Mouse (Mus musculus) CH12.LX (cell line): ENCODE measurements at regions not wholly inside any gene's neighbourhood (a gene's known extent, or its start where the extent isn't known, plus 50 kb on each side); places are given as distances from the start of the nearest gene placed in this dataset.

Experiments
- DNase-seq: peaks from one replicate; pipeline ENCODE4 v3.0.0-alpha.2; 2013; ENCODE audit errors: extremely low read depth
- H3K27ac ChIP-seq: 2 replicates; pipeline ENCODE4 v1.5.1; 2012; ENCODE audit warnings: low read depth, mild to moderate bottlenecking, control low read depth, moderate library complexity; ENCODE audit not compliant: insufficient read depth
- H3K27me3 ChIP-seq: replicated peaks from 2 replicates; pipeline ENCODE3; 2012; ENCODE audit warnings: inconsistent platforms
- H3K36me3 ChIP-seq, 2 experiments: replicated peaks in 1 of 2; 2 replicates each; pipeline versions ENCODE3 to v1.6.1; 2012; ENCODE audit warnings: inconsistent platforms in 1 of 2, low read length in 1 of 2, mild to moderate bottlenecking in 1 of 2, mixed read lengths in 1 of 2, moderate library complexity in 1 of 2; ENCODE audit not compliant: control insufficient read depth in 1 of 2, insufficient read depth in 1 of 2
- H3K4me1 ChIP-seq, 2 experiments: 2 replicates each; pipeline ENCODE4 v1.6.1; 2012; ENCODE audit warnings: inconsistent platforms in 1 of 2, moderate library complexity in 1 of 2; ENCODE audit not compliant: insufficient read depth in 2 of 2, control insufficient read depth in 1 of 2
- H3K4me2 ChIP-seq: 2 replicates; pipeline ENCODE4 v1.6.1; 2012; ENCODE audit warnings: low read depth, mild to moderate bottlenecking, control low read depth; ENCODE audit not compliant: poor library complexity, insufficient read depth, severe bottlenecking
- H3K4me3 ChIP-seq, 3 experiments: fragments of 150-350 bp in 1 of 3; sonication (generic) in 1 of 3; replicated peaks in 1 of 3; 2 replicates each; pipeline versions ENCODE3 to v1.5.1; 2011 to 2012; ENCODE audit warnings: low read depth in 2 of 3, low read length in 2 of 3, mild to moderate bottlenecking in 2 of 3, moderate library complexity in 2 of 3, control low read depth in 1 of 3, improper control_type of control experiment in 1 of 3, inconsistent platforms in 1 of 3, mixed read lengths in 1 of 3; ENCODE audit not compliant: poor library complexity in 1 of 3
- H3K79me2 ChIP-seq: replicated peaks from 2 replicates; pipeline ENCODE4 v1.6.1; 2012; ENCODE audit warnings: mild to moderate bottlenecking, moderate library complexity; ENCODE audit not compliant: control insufficient read depth, poor library complexity, insufficient read depth, severe bottlenecking; ENCODE audit errors: extremely low read depth
- H3K9ac ChIP-seq: 2 replicates; pipeline ENCODE4 v1.6.1; 2012; ENCODE audit warnings: low read depth, mild to moderate bottlenecking, control low read depth, moderate library complexity; ENCODE audit not compliant: insufficient read depth
- H3K9me3 ChIP-seq: replicated peaks from 2 replicates; pipeline ENCODE3; 2012; ENCODE audit warnings: low read length, inconsistent platforms, mixed read lengths
- BHLHE40 ChIP-seq: IDR thresholded peaks from 2 replicates; pipeline ENCODE4 v1.6.1; 2011; ENCODE audit warnings: mild to moderate bottlenecking, low read depth, low read length, improper control_type of control experiment
- CTCF ChIP-seq, 2 experiments: IDR thresholded peaks in 1 of 2; conservative IDR thresholded peaks in 1 of 2; 2 replicates each; pipeline ENCODE4 v1.5.1; 2011 to 2012; ENCODE audit warnings: low read depth in 2 of 2, low read length in 2 of 2, improper control_type of control experiment in 1 of 2, inconsistent platforms in 1 of 2, mild to moderate bottlenecking in 1 of 2, moderate library complexity in 1 of 2
- E2F4 ChIP-seq: IDR thresholded peaks from 2 replicates; pipeline ENCODE4 v1.6.1; 2011; ENCODE audit warnings: low read depth, low read length, improper control_type of control experiment; ENCODE audit not compliant: insufficient replicate concordance
- ELF1 ChIP-seq: IDR thresholded peaks from 2 replicates; pipeline ENCODE4 v1.6.1; 2014; ENCODE audit warnings: low read depth, mild to moderate bottlenecking, inconsistent platforms, low read length, improper control_type of control experiment
- GABPA ChIP-seq: IDR thresholded peaks from 2 replicates; pipeline ENCODE4 v1.6.1; 2012; ENCODE audit warnings: low read depth, low read length, improper control_type of control experiment, inconsistent platforms; ENCODE audit not compliant: insufficient replicate concordance
- JUN ChIP-seq: IDR thresholded peaks from 2 replicates; pipeline ENCODE4 v1.6.1; 2011; ENCODE audit warnings: low read depth, mild to moderate bottlenecking, low read length, improper control_type of control experiment, moderate library complexity; ENCODE audit not compliant: insufficient read depth
- KAT2A ChIP-seq: IDR thresholded peaks from 2 replicates; pipeline ENCODE4 v1.6.1; 2012; ENCODE audit warnings: low read length, improper control_type of control experiment, inconsistent platforms; ENCODE audit not compliant: insufficient replicate concordance
- MAFK ChIP-seq: IDR thresholded peaks from 2 replicates; pipeline ENCODE4 v1.6.1; 2011; ENCODE audit warnings: low read length, improper control_type of control experiment; ENCODE audit not compliant: insufficient replicate concordance
- MEF2A ChIP-seq: IDR thresholded peaks from 2 replicates; pipeline ENCODE4 v1.6.1; 2014; ENCODE audit warnings: low read depth, mild to moderate bottlenecking, inconsistent platforms, low read length, improper control_type of control experiment, borderline replicate concordance
- MXI1 ChIP-seq: IDR thresholded peaks from 2 replicates; pipeline ENCODE4 v1.6.1; 2011; ENCODE audit warnings: mild to moderate bottlenecking, low read depth, low read length, improper control_type of control experiment
- NRF1 ChIP-seq: IDR thresholded peaks from 2 replicates; pipeline ENCODE4 v1.6.1; 2014; ENCODE audit warnings: low read depth, mild to moderate bottlenecking, inconsistent platforms, low read length, improper control_type of control experiment, moderate library complexity
- PAX5 ChIP-seq: IDR thresholded peaks from 2 replicates; pipeline ENCODE4 v1.6.1; 2012; ENCODE audit warnings: low read length, inconsistent platforms, mixed read lengths
- POLR2A ChIP-seq: IDR thresholded peaks from 2 replicates; pipeline ENCODE4 v1.6.1; 2011; ENCODE audit warnings: low read depth, mild to moderate bottlenecking, improper control_type of control experiment, low read length
- RCOR1 ChIP-seq: conservative IDR thresholded peaks from 2 replicates; pipeline ENCODE4 v1.6.1; 2012; ENCODE audit warnings: low read depth, mild to moderate bottlenecking, inconsistent platforms, low read length, improper control_type of control experiment
- TBP ChIP-seq: conservative IDR thresholded peaks from 2 replicates; pipeline ENCODE4 v1.6.1; 2011; ENCODE audit warnings: low read depth, low read length, improper control_type of control experiment
- TCF12 ChIP-seq: IDR thresholded peaks from 2 replicates; pipeline ENCODE4 v1.6.1; 2014; ENCODE audit warnings: low read depth, mild to moderate bottlenecking, inconsistent platforms, low read length, improper control_type of control experiment
- USF1 ChIP-seq: IDR thresholded peaks from 2 replicates; pipeline ENCODE4 v1.6.1; 2014; ENCODE audit warnings: low read depth, mild to moderate bottlenecking, inconsistent platforms, low read length, improper control_type of control experiment
- ZMIZ1 ChIP-seq: IDR thresholded peaks from 2 replicates; pipeline ENCODE4 v1.6.1; 2012; ENCODE audit warnings: low read depth, mild to moderate bottlenecking, inconsistent platforms, low read length, improper control_type of control experiment
- dilution Hi-C: fragments of 300-500 bp; cut with MboI; formaldehyde crosslinking; loops from 2 replicates; pipeline ENCODE4 v1.14.3; 2020; ENCODE audit warnings: low sequenced_read_pairs; ENCODE audit not compliant: extremely low pct_unique_long_range_greater_than_20kb, extremely low pct_ligation_motif_present
- in situ Hi-C: fragments of 300-500 bp; cut with MboI; formaldehyde crosslinking; loops from 3 replicates; pipeline ENCODE4 v1.14.3; 2019; ENCODE audit warnings: low sequenced_read_pairs, low pct_ligation_motif_present, low pct_unique_long_range_greater_than_20kb, mixed read lengths

GRCm38 (mm10) chr13:97452386-97453089 lies 211.6 kb downstream of the Enc1 start:
- peaks cover 29% of the 10 kb centered on the region for H3K9me3 ChIP-seq
- no peaks in the 10 kb centered on the region for H3K79me2 ChIP-seq
- DNase-seq = no peak
- H3K9ac ChIP-seq = no peak overlapping the region
- no peak overlapping the region for H3K27ac ChIP-seq
- H3K4me1 ChIP-seq = no peaks in the 10 kb centered on the region
- in situ Hi-C loops (no loop called here), dilution Hi-C loops (no loop called here)
- H3K4me2 ChIP-seq = no peak overlapping the region
- no peaks in the 10 kb centered on the region for H3K27me3 ChIP-seq
- no peaks in the 10 kb centered on the region for H3K36me3 ChIP-seq
- H3K4me3 ChIP-seq = no peak overlapping the region
- TF ChIP-seq PAX5 (no peak), MXI1 (no peak), CTCF (conservative IDR thresholded peaks at IDR 0.05 in 1 of 2, IDR thresholded peaks at IDR 0.05 in 1 of 2; ENCODE audit: low read depth in 2 of 2, low read length in 2 of 2) (no peak), ELF1 (no peak), USF1 (no peak), JUN (no peak), RCOR1 (no peak), E2F4 (no peak)

- TF ChIP-seq E2F4 (no peak), JUN (no peak), GABPA (no peak), MAFK (no peak), TCF12 (no peak), PAX5 (no peak), RCOR1 (no peak), NRF1 (no peak), BHLHE40 (no peak), KAT2A (no peak), ZMIZ1 (no peak), MEF2A (no peak), TBP (no peak), USF1 (no peak), POLR2A (no peak)
- TF ChIP-seq, all 38 proteins: peak for 0
- Histone ChIP-seq H3K79me2 (no peaks in the 10 kb centered on the region), H3K9ac (no peak overlapping the region), H3K36me3 (no peaks in the 10 kb centered on the region), H3K27me3 (no peaks in the 10 kb centered on the region), H3K4me2 (no peak overlapping the region), H3K27ac (no peak overlapping the region), H3K4me3 (no peak overlapping the region), H3K9me3 (peaks cover 30% of the 10 kb centered on the region), H3K4me1 (no peaks in the 10 kb centered on the region)
- dilution Hi-C loops = no loop called here
- no peak for DNase-seq
- in situ Hi-C loops = no loop called here
Observed at GRCm38 (mm10) chr13:97451276-97451675, 210.4 kb downstream of the Enc1 start.
